Mouse (Mus musculus) CH12.LX (cell line): ENCODE measurements around the gene Tmem234. TPM values are rescaled to one million over a fixed set of nuclear protein-coding genes. Genes with fewer than 3 reads are reported as not detected.

Experiments
- DNase-seq: peaks from one replicate; pipeline ENCODE4 v3.0.0-alpha.2; 2013; ENCODE audit errors: extremely low read depth
- H3K27ac ChIP-seq: 2 replicates; pipeline ENCODE4 v1.5.1; 2012; ENCODE audit warnings: low read depth, mild to moderate bottlenecking, control low read depth, moderate library complexity; ENCODE audit not compliant: insufficient read depth
- H3K27me3 ChIP-seq: replicated peaks from 2 replicates; pipeline ENCODE3; 2012; ENCODE audit warnings: inconsistent platforms
- H3K36me3 ChIP-seq, 2 experiments: replicated peaks in 1 of 2; 2 replicates each; pipeline versions ENCODE3 to v1.6.1; 2012; ENCODE audit warnings: inconsistent platforms in 1 of 2, low read length in 1 of 2, mild to moderate bottlenecking in 1 of 2, mixed read lengths in 1 of 2, moderate library complexity in 1 of 2; ENCODE audit not compliant: control insufficient read depth in 1 of 2, insufficient read depth in 1 of 2
- H3K4me1 ChIP-seq, 2 experiments: 2 replicates each; pipeline ENCODE4 v1.6.1; 2012; ENCODE audit warnings: inconsistent platforms in 1 of 2, moderate library complexity in 1 of 2; ENCODE audit not compliant: insufficient read depth in 2 of 2, control insufficient read depth in 1 of 2
- H3K4me2 ChIP-seq: 2 replicates; pipeline ENCODE4 v1.6.1; 2012; ENCODE audit warnings: low read depth, mild to moderate bottlenecking, control low read depth; ENCODE audit not compliant: poor library complexity, insufficient read depth, severe bottlenecking
- H3K4me3 ChIP-seq, 3 experiments: fragments of 150-350 bp in 1 of 3; sonication (generic) in 1 of 3; replicated peaks in 1 of 3; 2 replicates each; pipeline versions ENCODE3 to v1.5.1; 2011 to 2012; ENCODE audit warnings: low read depth in 2 of 3, low read length in 2 of 3, mild to moderate bottlenecking in 2 of 3, moderate library complexity in 2 of 3, control low read depth in 1 of 3, improper control_type of control experiment in 1 of 3, inconsistent platforms in 1 of 3, mixed read lengths in 1 of 3; ENCODE audit not compliant: poor library complexity in 1 of 3
- H3K79me2 ChIP-seq: replicated peaks from 2 replicates; pipeline ENCODE4 v1.6.1; 2012; ENCODE audit warnings: mild to moderate bottlenecking, moderate library complexity; ENCODE audit not compliant: control insufficient read depth, poor library complexity, insufficient read depth, severe bottlenecking; ENCODE audit errors: extremely low read depth
- H3K9ac ChIP-seq: 2 replicates; pipeline ENCODE4 v1.6.1; 2012; ENCODE audit warnings: low read depth, mild to moderate bottlenecking, control low read depth, moderate library complexity; ENCODE audit not compliant: insufficient read depth
- H3K9me3 ChIP-seq: replicated peaks from 2 replicates; pipeline ENCODE3; 2012; ENCODE audit warnings: low read length, inconsistent platforms, mixed read lengths
- BHLHE40 ChIP-seq: IDR thresholded peaks from 2 replicates; pipeline ENCODE4 v1.6.1; 2011; ENCODE audit warnings: mild to moderate bottlenecking, low read depth, low read length, improper control_type of control experiment
- CHD2 ChIP-seq: IDR thresholded peaks from 2 replicates; pipeline ENCODE4 v1.6.1; 2011; ENCODE audit warnings: low read length, improper control_type of control experiment
- CTCF ChIP-seq, 2 experiments: IDR thresholded peaks in 1 of 2; conservative IDR thresholded peaks in 1 of 2; 2 replicates each; pipeline ENCODE4 v1.5.1; 2011 to 2012; ENCODE audit warnings: low read depth in 2 of 2, low read length in 2 of 2, improper control_type of control experiment in 1 of 2, inconsistent platforms in 1 of 2, mild to moderate bottlenecking in 1 of 2, moderate library complexity in 1 of 2
- ELF1 ChIP-seq: IDR thresholded peaks from 2 replicates; pipeline ENCODE4 v1.6.1; 2014; ENCODE audit warnings: low read depth, mild to moderate bottlenecking, inconsistent platforms, low read length, improper control_type of control experiment
- HCFC1 ChIP-seq: IDR thresholded peaks from 2 replicates; pipeline ENCODE4 v1.6.1; 2012; ENCODE audit warnings: low read depth, mild to moderate bottlenecking, inconsistent platforms, low read length, improper control_type of control experiment
- IRF4 ChIP-seq: IDR thresholded peaks from 2 replicates; pipeline ENCODE4 v1.6.1; 2014; ENCODE audit warnings: low read depth, mild to moderate bottlenecking, inconsistent platforms, low read length, improper control_type of control experiment
- MAFK ChIP-seq: IDR thresholded peaks from 2 replicates; pipeline ENCODE4 v1.6.1; 2011; ENCODE audit warnings: low read length, improper control_type of control experiment; ENCODE audit not compliant: insufficient replicate concordance
- MYC ChIP-seq: IDR thresholded peaks from 2 replicates; pipeline ENCODE4 v1.6.1; 2011; ENCODE audit warnings: low read depth, mild to moderate bottlenecking, improper control_type of control experiment, low read length
- NRF1 ChIP-seq: IDR thresholded peaks from 2 replicates; pipeline ENCODE4 v1.6.1; 2014; ENCODE audit warnings: low read depth, mild to moderate bottlenecking, inconsistent platforms, low read length, improper control_type of control experiment, moderate library complexity
- RAD21 ChIP-seq: IDR thresholded peaks from 2 replicates; pipeline ENCODE4 v1.6.1; 2011; ENCODE audit warnings: low read depth, mild to moderate bottlenecking, low read length, improper control_type of control experiment, moderate library complexity
- RCOR1 ChIP-seq: conservative IDR thresholded peaks from 2 replicates; pipeline ENCODE4 v1.6.1; 2012; ENCODE audit warnings: low read depth, mild to moderate bottlenecking, inconsistent platforms, low read length, improper control_type of control experiment
- SMC3 ChIP-seq: IDR thresholded peaks from 2 replicates; pipeline ENCODE4 v1.6.1; 2011; ENCODE audit warnings: low read depth, low read length, improper control_type of control experiment
- TCF12 ChIP-seq: IDR thresholded peaks from 2 replicates; pipeline ENCODE4 v1.6.1; 2014; ENCODE audit warnings: low read depth, mild to moderate bottlenecking, inconsistent platforms, low read length, improper control_type of control experiment
- USF2 ChIP-seq: conservative IDR thresholded peaks from 2 replicates; pipeline ENCODE4 v1.6.1; 2011; ENCODE audit warnings: low read depth, low read length, improper control_type of control experiment
- ZC3H11A ChIP-seq: IDR thresholded peaks from 2 replicates; pipeline ENCODE4 v1.6.1; 2012; ENCODE audit warnings: low read depth, mild to moderate bottlenecking, inconsistent platforms, low read length, improper control_type of control experiment
- ZNF384 ChIP-seq: IDR thresholded peaks from 2 replicates; pipeline ENCODE4 v1.6.1; 2012; ENCODE audit warnings: low read depth, low read length, improper control_type of control experiment, inconsistent platforms
- dilution Hi-C: fragments of 300-500 bp; cut with MboI; formaldehyde crosslinking; loops from 2 replicates; pipeline ENCODE4 v1.14.3; 2020; ENCODE audit warnings: low sequenced_read_pairs; ENCODE audit not compliant: extremely low pct_unique_long_range_greater_than_20kb, extremely low pct_ligation_motif_present
- in situ Hi-C: fragments of 300-500 bp; cut with MboI; formaldehyde crosslinking; loops from 3 replicates; pipeline ENCODE4 v1.14.3; 2019; ENCODE audit warnings: low sequenced_read_pairs, low pct_ligation_motif_present, low pct_unique_long_range_greater_than_20kb, mixed read lengths
- polyA plus RNA-seq: library from polyadenylated mRNA; unstranded; fragments of >175 nt; gene quantifications from 2 replicates; pipeline ENCODE4 v1.2.1, GENCODE M21; 2012; ENCODE audit warnings: low read depth; ENCODE audit not compliant: insufficient read length
- total RNA-seq, 2 experiments: library from RNA; depleted of rRNA; stranded (reverse); fragments of 300-350 nt in 1 of 2; fragments of >200 nt in 1 of 2; gene quantifications; 2 replicates each; pipeline ENCODE4 v1.2.3; 2012 to 2014

Gene Tmem234
- total and polyA plus RNA-seq, 3 experiments, result 97.6 to 113 (median 111) TPM

- H3K79me2 ChIP-seq, result peaks cover 8% of the 10 kb centered on the region
- dilution Hi-C loops (no loop called here), in situ Hi-C loops (no loop called here)
- H3K9me3 ChIP-seq, result no peaks in the 10 kb centered on the region
- DNase-seq, result no peak
- H3K4me2 ChIP-seq, result no peak overlapping the region
- peaks cover 34 to 63% of the 10 kb centered on the region in 2 experiments for H3K36me3 ChIP-seq
- H3K4me1 ChIP-seq, result peaks cover 4 to 30% of the 10 kb centered on the region in 2 experiments; a peak in 2 of 4 replicates
- H3K27me3 ChIP-seq, result no peaks in the 10 kb centered on the region
- H3K9ac ChIP-seq, result no peak overlapping the region
- no peak overlapping the region for H3K4me3 ChIP-seq
- no peak for TF ChIP-seq TCF12
- TF ChIP-seq USF2, result no peak
- TF ChIP-seq ZNF384, result no peak
- TF ChIP-seq CHD2, result no peak
- TF ChIP-seq SMC3, result no peak
- H3K27ac ChIP-seq, result no peak overlapping the region
Observed at GRCm38 (mm10) chr4:129588865-129589264, 11.6 kb upstream of the Tmem234 start.

DNA sequence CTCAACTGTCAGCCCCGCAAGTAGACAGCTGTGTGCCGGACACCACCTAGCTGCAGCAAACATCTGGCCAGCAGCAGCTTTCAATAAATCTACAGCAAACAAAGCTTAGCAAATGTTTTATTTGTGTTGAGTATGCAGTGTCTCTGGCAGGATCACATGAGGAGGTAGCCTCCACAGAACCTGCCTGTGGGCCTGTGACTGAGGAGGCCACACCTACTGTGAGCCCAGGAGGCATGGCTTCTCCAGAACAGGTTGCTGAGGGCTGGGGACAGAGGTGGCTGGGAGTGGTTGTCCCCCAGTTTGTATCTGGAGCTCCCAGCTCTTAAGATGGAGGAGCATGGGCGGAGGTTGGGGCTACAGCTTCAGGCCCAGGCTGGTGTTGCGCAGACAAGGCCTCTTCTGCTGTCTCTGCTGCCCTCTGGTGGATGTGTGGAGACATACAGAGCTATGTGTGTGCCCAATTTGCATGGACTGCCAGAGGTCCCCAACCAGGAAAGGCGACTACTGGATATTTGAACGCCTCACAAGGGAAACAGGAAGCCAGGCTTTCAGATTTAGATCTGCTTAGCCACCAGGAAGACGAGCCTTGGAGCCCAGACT, 8.1 kb downstream of the Tmem234 start:
- no peak overlapping the region for H3K4me2 ChIP-seq
- H3K9me3 ChIP-seq, result no peaks in the 10 kb centered on the region
- H3K4me1 ChIP-seq, result peaks cover 6 to 49% of the 10 kb centered on the region in 2 experiments
- no peaks in the 10 kb centered on the region for H3K27me3 ChIP-seq
- DNase-seq, result peak; percentile 95
- peak overlapping the region in 1 of 3 experiments; percentile 19 for H3K4me3 ChIP-seq
- H3K36me3 ChIP-seq, result peaks cover 45 to 81% of the 10 kb centered on the region in 2 experiments
- H3K79me2 ChIP-seq, result no peaks in the 10 kb centered on the region
- in situ Hi-C loops (loop anchor here (5.0 to 25.0 kb wide), 2 partner anchors 56 to 246 kb away; no protein-coding TSS in a partner anchor), dilution Hi-C loops (no loop called here)
- TF ChIP-seq NRF1 (peak; percentile 60; the same call in 1 of the 2 replicates), USF2 (0 out of 2 replicates have a peak, but pooled peaks have one; percentile 3), RAD21 (peak; percentile 93), CTCF (conservative IDR thresholded peaks at IDR 0.05 in 1 of 2, IDR thresholded peaks at IDR 0.05 in 1 of 2; ENCODE audit: low read depth in 2 of 2, low read length in 2 of 2) (peak; percentile 81 to 95), MYC (peak; percentile 37; the same call in 1 of the 2 replicates), ZC3H11A (peak; percentile 81), MAFK (no peak), SMC3 (peak; percentile 94), RCOR1 (no peak), IRF4 (peak; percentile 45; the same call in 1 of the 2 replicates), TCF12 (0 out of 2 replicates have a peak, but pooled peaks have one; percentile 13), HCFC1 (no peak), ELF1 (peak; percentile 74), BHLHE40 (no peak)
- H3K27ac ChIP-seq, result peak overlapping the region; percentile 33; the same call in 1 of the 2 replicates
- peak overlapping the region; percentile 1; the same call in 1 of the 2 replicates for H3K9ac ChIP-seq
